Mouse (Mus musculus) midbrain, embryonic 12.5 days (tissue): ENCODE results near the gene Guca1b. TPM values are rescaled to one million over a fixed set of nuclear protein-coding genes. Genes with fewer than 3 reads are reported as not detected.
A peak's percentile ranks its signal among the peaks of the same experiment; 100 is the strongest.
"Not testable (repeated sequence)": the region's sequence is repeated elsewhere in the genome, so short reads cannot be mapped to it uniquely, and the experiment has no call there.

ENCODE experiments used
- ATAC-seq: fragments of 200-750 bp; cut with Nextera tagmentation; 2 replicates; pipeline ENCODE4 v1.8.0; 2017; ENCODE audit warnings: low read depth, moderate TSS enrichment, moderate library complexity; ENCODE audit not compliant: low FRiP score
- H3K27ac ChIP-seq: fragments of 300-500 bp; sonication (generic); replicated peaks from 2 replicates; pipeline ENCODE4 v1.5.1; 2016; ENCODE audit warnings: mild to moderate bottlenecking
- H3K27me3 ChIP-seq: fragments of 300-500 bp; sonication (generic); 2 replicates; pipeline ENCODE4 v1.6.1; 2016; ENCODE audit warnings: mild to moderate bottlenecking
- H3K36me3 ChIP-seq: fragments of 300-500 bp; sonication (generic); 2 replicates; pipeline ENCODE4 v1.6.1; 2016
- H3K4me1 ChIP-seq: fragments of 300-500 bp; sonication (generic); 2 replicates; pipeline ENCODE4 v1.6.1; 2016
- H3K4me2 ChIP-seq: fragments of 300-500 bp; sonication (generic); replicated peaks from 2 replicates; pipeline ENCODE4 v1.6.1; 2016; ENCODE audit warnings: mild to moderate bottlenecking, moderate library complexity
- H3K4me3 ChIP-seq: fragments of 300-500 bp; sonication (generic); 2 replicates; pipeline ENCODE4 v1.5.1; 2016; ENCODE audit warnings: mild to moderate bottlenecking
- H3K9ac ChIP-seq: fragments of 300-500 bp; sonication (generic); replicated peaks from 2 replicates; pipeline ENCODE4 v1.6.1; 2016; ENCODE audit warnings: mild to moderate bottlenecking, moderate library complexity
- H3K9me3 ChIP-seq: fragments of 300-500 bp; sonication (generic); 2 replicates; pipeline ENCODE4 v1.6.1; 2016; ENCODE audit warnings: mild to moderate bottlenecking
- WGBS: fragments of 180-500 bp; shearing (Covaris S2); methylation state at CpG from one replicate; pipeline ENCODE4 v1.1.7; 2016; 5-methylcytosine and 5-hydroxymethylcytosine counted together
- polyA plus RNA-seq: library from polyadenylated mRNA; unstranded; fragments of >200 nt; fragmentation: Nextera tagmentation; extraction: Ambion mirVana; gene quantifications from 2 replicates; pipeline ENCODE4 v1.2.1, GENCODE M21; 2016

The Guca1b gene
- polyA plus RNA-seq, 1 experiment from 2014 or later, result 0.77 TPM

DNA sequence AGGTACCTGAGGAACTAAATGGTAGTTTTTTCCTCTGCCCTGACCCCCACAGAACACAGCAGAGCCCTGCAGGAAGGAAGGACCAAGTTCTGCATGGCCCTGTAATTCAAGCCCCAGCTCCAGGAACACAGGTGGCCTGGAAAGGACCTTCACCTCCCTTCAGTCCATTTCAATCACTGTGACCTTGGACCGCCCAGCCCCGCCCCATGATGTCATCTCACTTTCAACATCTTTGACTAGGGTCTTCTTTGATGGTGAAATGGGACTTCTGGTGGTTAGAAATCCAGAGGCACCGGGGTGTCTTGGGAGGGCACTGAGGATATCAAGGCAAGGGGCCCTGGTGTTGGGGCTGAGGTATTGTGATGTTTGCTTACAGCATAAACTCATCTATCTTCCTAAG is 36.4 kb downstream of the Guca1b start:
- ATAC-seq, result no peak
- 81% methylated on average over 3 of the region's 3 CpGs for WGBS

DNA sequence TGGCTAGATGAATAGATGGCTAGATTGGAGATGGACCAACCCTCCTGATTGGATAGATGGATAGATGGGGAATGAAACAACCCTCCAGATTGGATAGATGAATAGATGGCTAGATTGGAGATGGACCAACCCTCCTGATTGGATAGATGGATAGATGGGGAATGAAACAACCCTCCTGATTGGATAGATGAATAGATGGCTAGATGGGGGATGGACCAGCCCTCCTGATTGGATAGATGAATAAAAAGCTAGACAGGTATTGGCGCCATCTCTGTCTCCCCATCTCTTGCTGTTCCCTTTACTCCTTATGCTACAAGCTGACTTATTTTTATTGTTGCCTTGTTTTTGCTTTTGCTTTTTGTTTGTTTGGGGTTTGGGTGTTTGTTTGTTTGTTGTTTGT is 37.4 kb downstream of the Guca1b start:
- not testable (repeated sequence) for H3K27ac ChIP-seq, H3K4me3 ChIP-seq, H3K4me2 ChIP-seq, H3K9me3 ChIP-seq, H3K27me3 ChIP-seq, H3K4me1 ChIP-seq, H3K36me3 ChIP-seq, ATAC-seq, H3K9ac ChIP-seq
- 78% methylated on average over 1 of the region's 1 CpGs for WGBS

More for the DNA sequence above, 36.4 kb downstream of the Guca1b start:
- Histone ChIP-seq H3K27me3 (no peaks in the 10 kb centered on the region), H3K27ac (no peak overlapping the region), H3K4me1 (no peaks in the 10 kb centered on the region), H3K4me3 (no peak overlapping the region), H3K36me3 (no peaks in the 10 kb centered on the region), H3K9me3 (no peaks in the 10 kb centered on the region), H3K4me2 (no peak overlapping the region), H3K9ac (no peak overlapping the region)

DNA sequence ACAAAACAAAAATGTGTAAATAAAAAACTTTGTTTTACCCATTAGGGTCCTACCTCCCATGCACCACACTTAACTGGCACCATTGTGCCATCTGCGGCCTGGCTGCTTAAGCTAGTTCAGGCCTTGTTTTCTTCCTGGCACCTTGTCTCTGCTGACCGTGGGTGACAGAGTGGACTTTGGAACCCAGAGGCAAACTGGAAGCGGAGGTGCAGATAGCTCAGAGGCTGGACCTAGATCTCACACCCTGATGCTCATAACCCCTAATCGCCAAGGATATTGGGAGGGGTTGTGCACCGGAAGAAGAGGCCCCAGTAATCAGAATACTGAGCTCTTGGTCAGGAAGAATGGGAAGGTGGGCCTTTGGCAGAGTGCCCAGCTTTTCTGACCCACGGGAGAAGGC is 39.0 kb downstream of the Guca1b start:
- 0 out of 2 replicates have a peak, but pooled peaks cover 5% of the 10 kb centered on the region for H3K27me3 ChIP-seq
- ATAC-seq, result no peak
- H3K9ac ChIP-seq, result no peak overlapping the region
- H3K27ac ChIP-seq, result no peak overlapping the region
- H3K9me3 ChIP-seq, result no peaks in the 10 kb centered on the region
- no peak overlapping the region for H3K4me3 ChIP-seq
- 89% methylated on average over 6 of the region's 6 CpGs for WGBS
- H3K4me1 ChIP-seq, result peaks cover 9% of the 10 kb centered on the region
- no peak overlapping the region for H3K4me2 ChIP-seq
- no peaks in the 10 kb centered on the region for H3K36me3 ChIP-seq

DNA sequence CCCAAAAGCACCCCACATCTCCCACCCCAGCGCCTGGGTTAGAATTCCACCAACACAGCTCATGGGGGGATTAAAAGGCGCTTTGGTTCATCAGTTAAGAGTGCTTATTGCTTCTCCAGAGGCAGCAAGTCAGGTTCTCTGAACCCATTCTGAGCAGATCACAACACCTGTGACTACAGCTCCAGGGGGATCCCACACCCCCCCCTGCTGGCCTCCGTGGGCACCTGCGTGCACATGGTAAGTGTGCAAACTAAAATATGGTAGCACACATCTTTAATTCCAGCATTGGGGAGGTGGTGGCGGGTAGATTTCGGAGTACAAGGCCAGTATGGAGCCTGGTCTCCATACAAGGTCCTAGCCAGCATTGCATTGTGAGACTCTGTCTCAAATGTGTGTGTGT is 42.1 kb downstream of the Guca1b start:
- 0 out of 2 replicates have a peak, but pooled peaks cover 5% of the 10 kb centered on the region for H3K27me3 ChIP-seq
- H3K36me3 ChIP-seq, result no peaks in the 10 kb centered on the region
- no peaks in the 10 kb centered on the region for H3K9me3 ChIP-seq
- H3K27ac ChIP-seq, result no peak overlapping the region
- no peak overlapping the region for H3K4me3 ChIP-seq
- H3K4me1 ChIP-seq, result peaks cover 9% of the 10 kb centered on the region
- 77% methylated on average over 6 of the region's 6 CpGs for WGBS
- no peak overlapping the region for H3K9ac ChIP-seq
- no peak for ATAC-seq
- H3K4me2 ChIP-seq, result no peak overlapping the region

DNA sequence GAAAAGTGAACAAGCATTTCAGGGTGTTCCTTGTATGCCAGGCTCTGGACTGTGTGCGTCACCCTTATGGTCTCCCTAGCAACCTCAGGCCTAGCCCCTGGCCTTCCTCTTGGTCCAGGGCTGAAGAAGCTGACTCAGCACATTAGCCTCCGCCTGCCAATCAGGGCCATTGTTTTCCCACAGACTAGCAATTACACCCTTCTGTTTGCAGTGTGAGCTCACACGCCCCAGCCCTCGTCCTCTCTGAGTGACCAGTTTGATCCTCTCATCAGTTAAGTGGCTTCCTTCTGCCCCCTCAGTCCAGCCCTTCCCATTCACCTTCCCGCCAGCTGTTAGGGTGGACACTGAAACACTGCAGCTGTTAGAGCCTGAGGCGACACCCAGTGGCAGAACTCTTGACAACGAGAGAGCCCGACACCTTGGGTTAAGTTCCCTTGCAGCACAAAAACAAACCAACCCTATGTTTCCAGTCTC is 43.7 kb downstream of the Guca1b start:
- no peak overlapping the region for H3K4me3 ChIP-seq
- no peak overlapping the region for H3K9ac ChIP-seq
- H3K27ac ChIP-seq, result no peak overlapping the region
- ATAC-seq, result peak; percentile 68
- H3K27me3 ChIP-seq, result peaks cover 5% of the 10 kb centered on the region; the same call in 1 of the 2 replicates
- H3K4me1 ChIP-seq, result peaks cover 9% of the 10 kb centered on the region
- WGBS, result 8% methylated on average over 8 of the region's 8 CpGs
- no peaks in the 10 kb centered on the region for H3K36me3 ChIP-seq
- H3K4me2 ChIP-seq, result peak overlapping the region; percentile 17
- no peaks in the 10 kb centered on the region for H3K9me3 ChIP-seq

DNA sequence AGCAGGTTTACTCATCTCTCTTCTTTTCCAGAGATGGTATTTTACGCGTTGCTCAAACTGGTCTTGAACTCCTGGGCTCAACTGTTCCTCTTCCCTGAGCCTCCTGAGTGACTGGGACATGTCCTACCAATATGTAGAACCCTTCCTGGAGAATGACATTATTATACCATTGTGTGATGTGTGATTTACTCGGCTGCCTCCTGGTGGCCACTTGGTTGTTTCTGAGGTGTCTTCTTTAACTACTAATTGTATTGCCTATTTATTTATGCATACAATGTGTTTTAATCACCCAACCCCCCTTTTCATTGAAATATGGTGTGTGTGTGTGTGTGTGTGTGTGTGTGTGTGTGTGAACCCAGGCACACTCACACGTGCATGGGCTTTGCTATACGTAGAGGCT is 45.6 kb downstream of the Guca1b start:
- peaks cover 9% of the 10 kb centered on the region for H3K4me1 ChIP-seq
- H3K4me3 ChIP-seq, result no peak overlapping the region
- no peak overlapping the region for H3K9ac ChIP-seq
- H3K27me3 ChIP-seq, result peaks cover 8% of the 10 kb centered on the region; the same call in 1 of the 2 replicates
- no peak overlapping the region for H3K27ac ChIP-seq
- H3K9me3 ChIP-seq, result no peaks in the 10 kb centered on the region
- H3K4me2 ChIP-seq, result no peak overlapping the region
- 80% methylated on average over 5 of the region's 5 CpGs for WGBS
- ATAC-seq, result no peak
- no peaks in the 10 kb centered on the region for H3K36me3 ChIP-seq

DNA sequence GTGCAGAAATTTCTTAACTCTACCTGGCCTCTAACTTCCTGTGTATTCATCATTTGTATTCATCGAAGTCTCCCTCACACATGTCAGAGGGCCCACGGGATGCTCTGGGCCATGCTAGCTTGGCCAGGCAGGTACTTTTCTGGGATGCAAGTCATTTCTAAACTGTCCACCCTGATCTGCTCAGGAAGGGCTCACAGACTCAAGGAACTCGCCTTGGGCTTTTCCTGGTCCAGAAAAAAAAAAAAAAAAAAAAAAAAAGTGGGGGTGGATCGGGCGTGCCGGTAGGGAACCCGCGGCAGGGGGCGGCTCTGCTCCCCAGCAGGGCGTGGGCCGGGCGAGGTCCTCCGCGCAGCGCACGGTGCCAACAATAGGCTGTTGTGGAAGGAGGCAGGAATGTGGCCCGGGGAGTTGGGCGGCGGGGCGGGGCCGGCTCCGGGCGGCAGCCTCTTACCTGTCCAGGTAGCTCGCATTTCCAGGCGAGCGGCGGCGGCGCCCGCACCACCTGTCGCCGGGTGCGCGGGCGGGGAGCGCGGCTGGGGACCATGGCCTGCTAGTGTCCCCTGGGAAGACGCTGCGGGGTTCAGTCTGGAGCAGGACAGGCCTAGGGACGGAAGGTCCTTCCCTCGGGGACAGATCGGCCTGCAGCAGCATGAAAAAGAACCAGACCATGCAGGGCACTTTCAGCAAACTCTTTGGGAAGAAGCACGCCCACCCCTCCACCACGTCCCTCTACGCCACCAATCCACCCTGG is 51.1 kb downstream of the Guca1b start, which contains the start of gene AI661453:
AI661453 (plus strand) TSS at position 460 of the 751 bp plus-strand sequence.
- Histone ChIP-seq H3K27ac (no peak within 1 kb of the TSS), H3K4me3 (peak within 1 kb of the TSS; percentile 39), H3K27me3 (peaks cover 41% of the 10 kb centered on the region), H3K9ac (peak within 1 kb of the TSS; percentile 37; the same call in 1 of the 2 replicates), H3K4me1 (peaks cover 17% of the 10 kb centered on the region), H3K4me2 (peak within 1 kb of the TSS; percentile 61), H3K36me3 (no peaks in the 10 kb centered on the region), H3K9me3 (no peaks in the 10 kb centered on the region)
- 1% methylated on average over 44 of the region's 45 CpGs for WGBS
- ATAC-seq, result no peak

DNA sequence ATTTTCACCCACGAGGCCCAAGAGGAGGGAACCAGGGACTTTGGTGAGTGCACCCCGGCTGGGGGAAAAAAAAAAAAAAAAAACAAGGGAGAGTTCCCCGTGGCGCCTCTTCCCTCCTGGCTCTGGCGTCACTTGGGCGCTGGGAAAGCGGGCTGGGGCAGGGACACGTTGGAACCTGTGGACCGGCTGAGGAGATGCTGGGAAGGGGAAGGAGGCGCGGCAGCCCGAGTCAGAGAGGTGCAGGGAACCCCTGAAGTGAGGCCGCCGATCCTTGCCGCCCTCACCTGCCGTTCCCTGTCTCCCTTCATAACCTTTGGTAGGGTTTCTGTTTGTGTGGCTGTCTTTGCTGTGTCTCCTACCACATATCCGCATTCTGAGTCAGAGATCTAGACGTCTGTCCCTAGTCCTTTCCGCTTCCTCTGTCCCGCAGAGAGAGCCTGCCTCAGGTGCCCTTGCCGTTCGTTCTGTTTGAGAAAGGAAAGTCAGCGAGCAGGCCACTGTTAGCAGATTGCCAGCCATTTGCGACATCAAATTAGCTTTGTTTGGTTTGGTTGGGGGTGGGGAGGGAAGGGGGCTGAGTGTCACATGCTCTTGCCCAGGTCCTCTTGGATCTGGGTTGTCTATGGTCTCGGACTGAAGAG is 51.8 kb downstream of the Guca1b start, which contains the start of gene 1700001C19Rik:
1700001C19Rik (minus strand) TSS at position 470 of the 641 bp plus-strand sequence.
- peak within 1 kb of the TSS; percentile 39 for H3K4me3 ChIP-seq
- no peaks in the 10 kb centered on the region for H3K9me3 ChIP-seq
- 2% methylated on average over 25 of the region's 25 CpGs for WGBS
- no peak within 1 kb of the TSS for H3K27ac ChIP-seq
- H3K4me1 ChIP-seq, result peaks cover 21% of the 10 kb centered on the region
- no peaks in the 10 kb centered on the region for H3K36me3 ChIP-seq
- H3K9ac ChIP-seq, result peak within 1 kb of the TSS; percentile 37; the same call in 1 of the 2 replicates
- ATAC-seq, result no peak
- H3K27me3 ChIP-seq, result peaks cover 41% of the 10 kb centered on the region
- H3K4me2 ChIP-seq, result peak within 1 kb of the TSS; percentile 61

DNA sequence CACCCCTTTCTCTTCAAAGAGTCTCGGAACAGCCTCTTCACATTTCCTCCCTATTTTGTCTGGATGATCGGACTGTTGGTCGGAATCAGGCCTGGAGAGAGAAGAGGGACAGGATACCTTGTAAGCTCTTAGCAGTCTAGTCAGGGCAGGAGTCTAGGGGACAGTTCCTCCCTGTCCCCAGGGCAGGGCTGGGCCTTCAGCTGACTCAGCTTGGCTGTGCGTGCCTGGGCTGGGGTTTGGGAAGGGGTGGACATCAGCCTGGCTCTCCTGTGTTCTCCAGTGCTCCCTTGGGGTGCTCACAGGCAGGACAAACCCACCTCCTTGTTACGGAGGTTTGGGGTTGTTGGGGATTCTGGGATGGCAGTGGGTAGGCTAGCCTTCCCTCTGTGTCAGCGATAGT is 53.4 kb downstream of the Guca1b start:
- H3K36me3 ChIP-seq, result no peaks in the 10 kb centered on the region
- H3K4me3 ChIP-seq, result no peak overlapping the region
- WGBS, result 81% methylated on average over 6 of the region's 6 CpGs
- no peak for ATAC-seq
- H3K4me2 ChIP-seq, result no peak overlapping the region
- H3K27me3 ChIP-seq, result peaks cover 41% of the 10 kb centered on the region
- H3K27ac ChIP-seq, result no peak overlapping the region
- no peak overlapping the region for H3K9ac ChIP-seq
- peaks cover 21% of the 10 kb centered on the region for H3K4me1 ChIP-seq
- H3K9me3 ChIP-seq, result no peaks in the 10 kb centered on the region

DNA sequence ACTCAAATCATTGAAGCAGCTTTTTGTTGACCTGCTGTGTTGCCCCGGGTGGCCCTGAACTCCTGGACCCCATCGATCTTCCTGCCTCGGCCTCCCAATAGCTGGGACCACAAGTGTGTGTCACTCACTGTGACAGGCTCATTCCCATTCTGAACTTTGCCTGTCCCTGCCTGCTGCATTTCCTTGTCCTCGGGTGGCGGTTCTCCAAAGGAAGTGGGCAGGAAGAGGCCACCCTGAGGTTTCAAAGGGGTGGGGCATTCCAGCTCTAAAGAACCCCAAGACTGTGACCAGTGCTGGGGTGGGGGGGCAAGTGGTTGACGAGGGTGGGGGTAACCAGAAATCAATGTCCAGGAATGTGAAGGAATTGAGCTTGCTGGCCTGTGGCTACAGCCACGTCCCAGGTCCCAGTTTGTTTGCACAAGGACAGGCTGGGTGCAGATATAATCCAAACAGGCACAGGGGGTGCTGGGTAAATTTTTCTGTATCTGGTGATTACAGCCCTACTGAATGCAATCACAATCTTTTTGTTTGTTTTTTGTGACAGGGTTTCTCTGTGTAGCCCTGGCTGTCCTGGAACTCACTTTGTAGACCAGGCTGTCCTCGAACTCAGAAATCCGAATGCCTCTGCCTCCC is 54.3 kb downstream of the Guca1b start:
- H3K9ac ChIP-seq, result no peak overlapping the region
- H3K4me1 ChIP-seq, result peaks cover 21% of the 10 kb centered on the region
- no peaks in the 10 kb centered on the region for H3K36me3 ChIP-seq
- H3K27me3 ChIP-seq, result peaks cover 41% of the 10 kb centered on the region
- WGBS, result 43% methylated on average over 9 of the region's 9 CpGs
- no peak overlapping the region for H3K4me3 ChIP-seq
- no peak overlapping the region for H3K4me2 ChIP-seq
- H3K27ac ChIP-seq, result no peak overlapping the region
- H3K9me3 ChIP-seq, result no peaks in the 10 kb centered on the region
- ATAC-seq, result no peak

DNA sequence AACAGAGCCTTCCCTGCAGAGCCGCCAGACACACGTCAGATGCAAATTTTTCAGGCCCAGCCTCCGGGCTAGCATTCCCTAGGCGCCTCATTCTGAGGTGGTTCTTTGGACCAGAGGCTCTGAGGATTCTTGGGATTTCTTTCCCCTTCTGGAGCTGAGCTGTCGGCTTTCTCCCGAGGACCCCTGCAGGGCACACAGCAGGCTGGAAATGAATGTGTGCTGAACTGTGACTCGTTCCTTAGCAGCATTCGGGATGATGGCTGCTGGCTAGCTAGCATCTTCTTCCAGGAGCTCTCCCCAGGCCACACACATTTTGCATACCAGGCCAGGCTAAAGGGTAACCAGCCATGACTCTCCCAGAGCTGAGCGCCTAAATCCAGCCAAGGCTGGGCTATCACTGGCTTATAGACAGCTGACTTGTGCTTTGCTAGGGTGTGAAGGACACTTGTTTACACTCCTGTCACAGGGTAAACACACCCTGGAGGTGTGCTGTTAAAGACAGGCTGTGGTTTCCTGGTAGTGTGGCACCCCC is 55.2 kb downstream of the Guca1b start:
- WGBS, result 2% methylated on average over 9 of the region's 9 CpGs

More for the DNA sequence above, 55.2 kb downstream of the Guca1b start:
- Histone ChIP-seq H3K9ac (no peak overlapping the region), H3K27me3 (peaks cover 38% of the 10 kb centered on the region), H3K4me1 (peaks cover 21% of the 10 kb centered on the region), H3K4me3 (no peak overlapping the region), H3K4me2 (no peak overlapping the region), H3K36me3 (no peaks in the 10 kb centered on the region), H3K27ac (peak overlapping the region; percentile 31; the same call in 1 of the 2 replicates), H3K9me3 (no peaks in the 10 kb centered on the region)
- peak; percentile 34; the same call in 1 of the 2 replicates for ATAC-seq
